Mouse (Mus musculus) layer of hippocampus, adult 8-10 months (tissue): ENCODE results near the gene Zbtb22. TPM values are rescaled to one million over a fixed set of nuclear protein-coding genes. Genes with fewer than 3 reads are reported as not detected.
"Not testable (repeated sequence)": the region's sequence is repeated elsewhere in the genome, so short reads cannot be mapped to it uniquely, and the experiment has no call there.

Source experiments
- DNase-seq, 2 experiments: peaks; one replicate each; pipeline ENCODE4 v3.0.0; 2022; ENCODE audit warnings: low spot score in 2 of 2
- total RNA-seq, 4 experiments: library from RNA; stranded (reverse); gene quantifications; 2 replicates each; pipeline ENCODE4 v1.2.4; 2022

Zbtb22 gene
- total RNA-seq, 4 experiments from 2014 or later, result 28.8 to 36.0 (median 32.5) TPM

DNA sequence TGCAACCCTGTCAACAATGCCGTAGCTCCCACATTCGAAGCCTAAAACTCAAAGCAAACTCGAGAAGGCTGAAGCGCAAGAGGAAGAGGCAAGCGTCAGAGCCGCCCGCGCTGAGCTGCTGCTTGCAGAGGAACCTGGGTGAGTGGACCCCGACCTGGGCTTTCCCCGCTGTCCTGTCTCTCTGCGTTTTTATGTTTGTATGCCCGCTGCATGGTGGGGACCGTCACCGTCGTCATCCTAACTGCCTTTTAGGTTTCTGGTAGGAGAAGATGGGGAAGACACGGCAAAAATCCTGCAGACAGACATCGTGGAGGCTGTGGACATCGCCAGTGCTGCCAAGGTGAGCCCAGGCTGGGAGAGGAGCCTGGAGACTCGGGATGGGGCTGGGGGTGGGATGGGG is 25.7 kb downstream of the Zbtb22 start:
- DNase-seq, result no peak

DNA sequence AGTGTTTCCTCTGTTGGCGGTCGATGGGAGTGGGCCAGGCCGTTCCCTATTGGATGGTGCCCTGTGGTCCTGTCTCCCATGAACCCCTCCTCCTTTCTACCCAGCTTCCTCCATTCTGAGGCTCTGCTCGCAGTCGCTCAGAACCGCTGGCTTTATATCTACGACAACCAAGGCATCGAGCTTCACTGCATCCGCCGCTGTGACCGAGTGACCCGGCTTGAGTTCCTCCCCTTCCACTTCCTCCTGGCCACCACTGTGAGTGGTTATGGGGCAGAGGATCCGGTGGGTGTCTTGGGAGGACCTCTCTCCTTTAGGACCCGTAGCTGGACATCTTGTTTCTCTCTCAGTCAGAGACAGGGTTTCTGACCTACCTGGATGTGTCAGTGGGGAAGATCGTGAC is 27.8 kb downstream of the Zbtb22 start:
- no peak for DNase-seq

DNA sequence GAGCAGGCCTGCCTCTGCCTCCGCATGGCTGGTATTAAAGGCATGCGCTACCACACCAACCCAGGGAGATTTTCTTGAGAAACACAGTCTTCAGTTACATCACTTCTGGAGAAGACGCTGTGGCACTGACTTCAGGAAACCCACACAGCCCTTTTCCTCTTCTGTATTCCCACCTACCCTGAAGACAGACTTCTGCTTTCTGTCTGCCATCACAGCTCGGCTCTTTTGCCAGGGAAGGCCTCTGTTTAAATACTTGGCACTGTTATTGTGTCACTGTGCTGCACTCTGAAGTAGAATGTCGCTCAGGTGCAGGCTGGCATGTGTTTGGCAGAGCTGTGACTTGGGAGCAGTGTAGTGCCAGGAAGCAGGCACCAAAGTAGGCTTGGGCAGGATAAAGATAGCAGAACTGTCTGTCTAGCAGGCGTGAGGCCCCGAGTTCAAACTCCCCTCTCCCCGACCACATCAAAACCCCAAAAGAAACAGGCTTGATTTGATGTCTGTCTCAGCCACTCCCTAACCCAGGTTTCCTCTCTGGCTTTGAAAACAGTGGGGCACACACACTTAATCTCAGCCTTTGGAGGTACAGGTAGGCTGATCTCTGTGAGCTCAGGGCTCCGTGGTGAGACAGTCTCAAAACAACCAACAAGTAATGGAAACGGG is 31.9 kb downstream of the Zbtb22 start:
- DNase-seq, result no peak

DNA sequence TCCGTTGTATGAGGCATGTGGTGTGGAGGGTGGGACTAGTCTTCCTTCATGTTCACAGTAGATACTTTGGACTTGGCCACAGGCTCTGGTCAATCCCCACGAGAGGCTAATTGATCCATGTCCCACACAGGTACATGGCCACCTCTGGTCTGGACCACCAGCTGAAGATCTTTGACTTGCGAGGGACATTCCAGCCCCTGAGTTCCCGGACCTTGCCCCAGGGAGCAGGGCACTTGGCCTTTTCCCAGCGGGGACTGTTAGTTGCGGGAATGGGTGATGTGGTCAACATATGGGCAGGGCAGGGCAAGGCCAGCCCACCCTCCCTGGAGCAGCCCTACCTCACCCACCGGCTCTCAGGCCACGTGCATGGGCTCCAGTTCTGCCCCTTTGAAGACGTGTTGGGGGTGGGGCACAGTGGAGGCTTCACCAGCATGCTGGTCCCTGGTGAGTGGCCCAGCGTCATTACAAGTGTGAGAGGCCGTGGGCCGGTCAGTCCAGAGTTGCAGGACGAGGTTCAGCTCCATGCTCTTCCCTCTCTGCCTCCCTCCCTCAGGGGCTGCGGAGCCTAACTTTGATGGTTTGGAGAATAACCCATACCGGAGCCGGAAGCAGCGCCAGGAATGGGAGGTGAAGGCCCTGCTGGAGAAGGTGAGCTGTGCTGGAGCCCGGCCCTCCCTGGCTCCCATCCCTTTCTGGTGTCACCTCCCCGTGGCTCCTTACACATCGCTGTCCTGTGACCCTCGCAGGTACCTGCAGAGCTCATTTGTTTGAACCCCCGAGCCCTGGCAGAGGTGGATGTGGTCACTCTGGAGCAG is 32.6 kb downstream of the Zbtb22 start:
- DNase-seq, result no peak

DNA sequence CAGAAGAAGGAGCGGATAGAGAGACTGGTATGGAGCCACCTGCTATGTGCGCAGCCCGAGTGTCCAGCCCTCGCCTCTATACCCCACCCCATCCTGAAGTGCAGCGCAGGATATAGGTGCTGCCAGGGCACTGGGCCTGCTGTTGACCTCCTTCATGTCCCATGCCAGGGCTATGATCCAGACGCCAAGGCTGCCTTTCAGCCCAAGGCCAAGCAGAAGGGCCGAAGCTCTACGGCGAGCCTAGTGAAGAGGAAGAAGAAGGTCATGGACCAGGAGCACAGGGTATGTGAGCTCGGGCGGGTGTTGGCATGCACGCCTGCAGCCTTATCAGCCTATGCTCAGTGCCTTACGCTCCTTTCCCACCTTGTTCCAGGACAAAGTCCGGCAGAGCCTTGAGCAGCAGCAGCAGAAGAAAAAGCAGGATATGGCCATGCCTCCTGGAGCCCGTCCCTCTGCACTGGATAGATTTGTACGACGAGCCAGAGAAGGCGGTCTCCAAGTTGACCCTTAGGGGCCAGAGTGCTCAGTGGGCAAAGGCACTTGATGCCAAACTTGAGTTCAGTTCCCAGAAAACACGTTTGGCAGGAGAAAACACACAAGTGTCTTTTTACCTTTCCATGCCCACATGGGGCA is 33.3 kb downstream of the Zbtb22 start:
- peak in 1 of 2 experiments; percentile 3 for DNase-seq

DNA sequence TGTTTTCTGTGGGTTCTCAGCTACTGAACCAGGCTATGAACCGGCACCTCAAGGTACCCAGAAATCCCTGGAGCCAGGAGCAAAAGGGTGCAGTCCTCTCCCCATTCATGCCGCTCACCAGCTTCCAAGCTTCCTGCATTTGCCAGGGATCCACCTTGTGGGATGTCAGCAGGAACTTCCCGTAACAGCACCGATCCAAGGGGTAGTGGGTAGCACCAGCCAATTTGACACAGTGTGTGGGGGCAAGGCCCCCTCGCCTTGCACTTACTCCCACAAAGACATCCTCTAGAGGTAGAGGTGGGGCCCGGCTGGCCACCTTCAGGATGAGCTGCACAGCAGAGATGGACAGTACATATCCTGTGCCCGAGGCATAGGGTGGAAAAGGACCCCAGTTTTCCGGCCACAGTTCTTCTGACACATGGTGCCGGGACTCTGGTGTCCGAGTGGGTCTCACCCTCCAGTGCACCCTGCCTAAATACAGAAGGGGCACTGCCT is 34.5 kb downstream of the Zbtb22 start:
- peak in 1 of 2 experiments; percentile 15 for DNase-seq

DNA sequence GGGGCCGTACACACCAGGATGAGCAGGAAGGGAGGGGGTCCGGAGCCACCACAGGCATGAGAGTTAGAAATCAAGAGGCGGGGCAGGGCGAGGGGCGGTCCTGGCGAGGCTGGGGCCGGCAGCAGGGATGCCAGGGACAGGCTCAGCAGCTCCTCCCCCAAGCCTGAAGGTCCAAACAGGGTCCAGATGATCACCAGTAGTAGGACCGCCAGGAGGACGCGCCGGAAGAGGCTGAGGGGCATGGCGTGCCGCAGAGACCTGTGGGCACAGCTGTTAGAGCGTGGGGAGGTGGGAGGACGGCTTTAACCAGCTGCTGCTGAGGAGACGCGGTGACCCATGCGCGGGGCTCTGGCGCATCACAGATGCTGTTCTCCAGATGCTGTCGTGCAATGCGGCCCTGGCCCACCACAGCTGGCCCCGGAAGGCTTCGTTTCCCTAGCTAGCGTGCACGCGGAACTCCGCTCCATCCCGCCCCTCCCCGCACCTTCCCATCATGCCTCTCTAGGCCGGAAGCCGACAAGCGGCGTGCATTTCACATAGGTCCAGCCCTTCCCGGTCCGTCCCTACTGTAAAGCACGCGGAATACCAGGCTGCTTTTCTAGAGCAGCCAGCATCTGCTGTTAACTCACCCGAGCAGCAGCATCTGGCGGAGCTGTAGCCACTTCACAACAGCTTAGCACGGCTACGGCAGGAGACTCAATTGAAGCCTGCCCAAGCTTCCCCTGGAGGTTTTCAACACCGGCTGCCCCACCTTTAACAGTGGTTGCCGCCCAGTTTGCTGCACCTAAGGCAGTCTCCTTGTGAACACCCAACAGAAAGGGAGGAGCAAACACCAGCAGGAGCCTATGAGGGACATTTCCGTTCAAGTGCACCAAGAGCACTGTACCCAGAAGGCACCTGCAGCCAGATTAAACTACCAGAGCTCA is 35.6 kb downstream of the Zbtb22 start, which contains the start of gene B3galt4:
TSS of gene B3galt4 (minus strand) at position 468 of the 926 bp plus-strand sequence.
- peak in 1 of 2 experiments; percentile 64 for DNase-seq

DNA sequence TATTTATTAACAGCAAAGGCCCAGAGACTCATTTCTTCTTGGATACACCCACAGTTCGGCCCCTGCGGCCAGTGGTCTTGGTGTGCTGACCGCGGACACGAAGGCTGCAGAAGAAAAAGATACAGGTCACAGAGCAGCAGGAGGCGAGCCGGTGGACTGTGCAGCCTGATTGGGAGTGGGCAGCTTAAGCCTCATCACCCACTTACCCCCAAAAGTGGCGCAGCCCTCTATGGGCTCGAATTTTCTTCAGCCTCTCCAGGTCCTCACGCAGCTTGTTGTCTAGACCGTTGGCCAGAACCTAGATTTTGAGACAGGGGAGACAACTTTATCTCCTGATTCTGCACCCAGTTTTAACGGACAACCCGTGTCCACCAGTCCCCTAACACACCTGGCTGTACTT is 36.3 kb downstream of the Zbtb22 start:
- not testable (repeated sequence) for DNase-seq

DNA sequence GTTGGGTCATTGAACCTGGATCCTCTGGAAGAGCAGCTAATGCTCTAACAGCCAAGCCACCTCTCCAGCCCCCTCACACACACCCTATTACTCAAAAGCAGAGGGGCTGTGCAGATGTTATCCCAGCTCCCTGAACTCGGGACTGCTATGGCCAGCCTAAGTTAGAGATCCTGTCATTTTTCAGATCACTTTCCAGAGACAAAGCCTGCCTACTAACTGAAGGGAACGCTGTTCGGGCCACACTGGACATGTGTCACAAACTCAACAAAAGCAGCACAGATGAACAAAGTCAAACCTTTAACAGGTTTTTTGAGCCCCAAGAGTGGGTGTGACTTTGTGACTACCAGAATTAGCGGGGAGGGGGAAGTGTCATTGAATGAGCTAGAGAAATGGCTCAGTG is 37.2 kb downstream of the Zbtb22 start:
- DNase-seq, result no peak

DNA sequence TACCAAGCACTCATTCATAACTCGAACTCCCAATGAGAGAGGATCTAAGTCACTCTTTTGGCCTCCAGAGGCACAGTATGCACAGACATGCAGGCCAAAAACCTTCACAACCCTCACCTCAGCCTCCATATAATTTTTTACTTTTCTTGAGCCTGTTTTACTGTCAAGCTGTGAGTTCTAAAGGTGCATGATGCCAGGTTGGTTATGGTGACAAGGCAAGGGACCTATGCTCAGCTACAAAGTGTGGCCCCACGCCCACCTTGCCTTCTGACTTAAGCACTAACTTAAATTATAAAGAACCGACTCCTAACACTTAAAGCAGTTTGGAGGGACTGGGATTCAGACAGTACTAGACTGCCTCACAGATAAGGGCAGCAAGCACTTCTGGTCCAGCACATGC is 37.6 kb downstream of the Zbtb22 start:
- no peak for DNase-seq

DNA sequence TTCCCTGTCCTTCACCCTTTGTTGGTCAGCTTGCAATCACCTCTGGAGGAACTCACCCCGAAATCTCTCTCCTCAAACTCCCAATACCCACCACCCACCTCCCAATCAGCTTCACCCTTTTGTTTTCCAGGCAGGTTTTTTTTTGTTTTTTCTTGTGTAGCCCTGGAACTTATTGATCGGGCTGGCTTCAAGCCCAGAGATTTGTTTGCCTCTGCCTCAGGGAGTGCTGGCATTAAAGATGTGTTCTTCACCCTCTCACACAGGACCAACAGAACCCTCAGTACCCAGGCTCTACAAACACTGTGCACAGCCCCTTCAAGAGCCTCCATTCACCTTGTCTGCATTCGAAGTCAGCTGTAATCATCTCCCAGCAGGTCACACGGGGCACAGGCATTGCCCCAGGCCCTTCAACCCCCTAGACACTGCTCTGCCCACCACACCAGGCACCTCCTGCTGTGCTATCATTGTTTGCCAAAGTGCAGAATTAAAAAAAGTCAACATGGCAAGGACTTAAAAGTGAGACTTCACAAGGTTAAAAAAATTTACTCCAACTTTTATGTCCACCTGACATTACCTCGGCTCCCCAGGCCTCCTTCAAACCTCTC is 38.4 kb downstream of the Zbtb22 start:
- DNase-seq, result no peak

DNA sequence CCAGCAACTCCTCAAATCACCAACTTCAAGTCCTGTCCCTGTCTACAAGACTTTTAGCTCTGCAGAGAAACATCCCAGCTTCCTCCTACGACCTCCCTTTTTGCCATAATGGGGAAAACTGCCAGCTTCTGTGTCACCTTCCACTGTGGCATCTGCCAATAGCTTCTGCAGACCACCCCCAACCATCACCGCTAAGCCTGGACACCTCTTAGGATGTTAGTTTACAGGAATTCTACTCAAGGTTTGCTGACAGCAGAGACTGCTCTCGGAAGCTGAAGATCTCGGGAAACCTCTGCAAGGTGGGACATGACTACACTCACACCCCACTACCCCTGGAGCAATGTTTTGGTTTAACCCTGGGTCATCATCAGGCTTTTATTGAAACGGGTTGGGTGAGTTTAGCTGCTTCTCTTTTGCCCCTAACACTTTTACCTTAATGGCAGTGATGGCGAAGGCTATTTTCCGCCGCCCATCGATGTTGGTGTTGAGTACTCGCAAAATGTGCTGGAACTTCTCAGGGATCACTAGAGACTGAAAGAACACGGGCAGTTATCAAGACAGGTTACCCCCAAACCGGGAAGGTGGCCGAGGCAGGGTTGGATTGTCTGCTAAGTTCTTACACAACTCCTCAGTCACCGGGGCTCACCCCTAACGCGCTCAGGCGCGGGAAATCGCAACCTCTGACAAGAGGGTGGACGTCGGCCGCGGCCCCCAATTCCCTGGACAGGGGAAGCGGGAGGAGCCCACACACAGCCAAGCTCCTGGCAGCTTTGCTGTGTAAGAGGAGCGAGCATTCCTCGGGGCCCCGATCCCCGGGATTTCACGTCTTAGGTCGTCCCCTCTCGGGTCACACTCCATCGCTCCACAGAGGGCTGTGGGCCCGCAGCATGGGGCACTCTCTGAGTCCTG is 39.2 kb downstream of the Zbtb22 start:
- DNase-seq, result peak in 1 of 2 experiments; percentile 8

DNA sequence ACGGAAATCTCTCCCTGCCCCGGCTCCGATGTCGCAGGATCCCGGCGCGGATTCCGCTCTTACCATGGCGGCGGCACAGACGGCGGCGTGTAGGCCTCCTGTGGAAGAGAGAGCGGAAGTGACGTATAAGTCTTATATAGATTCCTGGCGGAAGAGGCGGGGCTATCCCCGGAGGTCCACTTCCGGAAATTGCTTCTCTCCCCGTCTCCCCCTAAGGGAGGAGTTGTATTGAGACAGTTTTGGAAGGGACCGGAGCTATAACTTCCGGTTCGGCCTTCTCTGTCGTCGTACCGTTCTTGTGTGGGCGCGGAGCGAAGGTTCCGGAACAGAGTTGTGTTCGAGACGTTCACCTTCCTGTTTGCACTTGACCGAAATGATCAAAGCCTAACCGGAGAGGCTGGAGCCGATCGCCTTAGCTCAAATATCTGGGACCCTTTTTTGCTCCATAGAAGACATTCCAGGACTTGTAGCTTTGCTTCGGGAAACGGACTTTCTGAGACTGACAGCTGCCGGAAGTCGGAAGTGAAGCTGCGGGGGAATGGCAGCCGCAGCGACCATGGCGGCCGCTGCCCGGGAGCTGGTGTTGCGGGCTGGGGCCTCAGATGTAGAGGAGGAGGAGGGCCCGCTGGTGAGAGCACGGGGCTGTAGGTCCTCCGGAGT is 40.0 kb downstream of the Zbtb22 start, which contains the start of the genes Vps52 and Rps18:
TSS of gene Vps52 (plus strand) at position 258 of the 660 bp plus-strand sequence.
TSS of gene Rps18 (minus strand) at position 447 of the 660 bp plus-strand sequence.
- DNase-seq, result peak; percentile 97 to 98

DNA sequence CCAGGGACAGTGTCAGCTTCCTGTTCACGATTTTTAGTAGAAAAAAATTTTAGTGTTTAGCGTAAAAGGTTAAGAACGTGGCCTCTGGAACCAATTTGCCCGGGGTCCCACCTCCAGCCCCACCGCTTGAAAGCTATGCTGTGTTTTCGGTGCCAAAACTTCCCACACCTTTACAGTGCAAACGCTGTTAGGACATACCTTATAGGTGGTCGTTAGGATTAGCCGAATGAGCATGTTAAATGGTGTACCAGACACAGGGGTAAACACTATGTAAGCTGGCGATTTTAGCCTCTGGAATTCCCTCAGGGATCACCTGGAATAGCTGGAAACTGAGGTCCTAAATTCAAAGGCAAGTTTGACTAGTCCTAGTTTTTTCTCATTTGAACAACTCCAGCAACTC is 40.6 kb downstream of the Zbtb22 start:
- no peak for DNase-seq

DNA sequence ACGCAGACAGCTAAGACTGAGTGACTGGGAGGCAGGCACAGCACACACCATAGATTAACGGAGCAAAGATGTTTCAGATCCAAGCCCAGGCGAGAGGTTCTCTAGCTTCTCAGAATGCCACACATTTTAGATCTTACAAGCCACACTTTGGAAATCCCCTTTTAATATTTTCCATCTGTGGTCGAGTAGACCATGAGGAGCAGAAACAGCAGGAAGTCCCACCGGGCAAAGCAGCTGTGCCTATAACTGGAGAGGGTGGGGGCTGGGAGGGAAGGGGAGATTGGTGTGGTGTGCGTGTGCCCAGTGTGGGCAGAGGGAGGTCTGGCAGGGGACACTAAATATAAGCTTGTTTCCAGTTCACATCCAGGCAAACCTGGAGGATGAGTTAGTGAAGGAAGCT is 41.8 kb downstream of the Zbtb22 start:
- no peak for DNase-seq

DNA sequence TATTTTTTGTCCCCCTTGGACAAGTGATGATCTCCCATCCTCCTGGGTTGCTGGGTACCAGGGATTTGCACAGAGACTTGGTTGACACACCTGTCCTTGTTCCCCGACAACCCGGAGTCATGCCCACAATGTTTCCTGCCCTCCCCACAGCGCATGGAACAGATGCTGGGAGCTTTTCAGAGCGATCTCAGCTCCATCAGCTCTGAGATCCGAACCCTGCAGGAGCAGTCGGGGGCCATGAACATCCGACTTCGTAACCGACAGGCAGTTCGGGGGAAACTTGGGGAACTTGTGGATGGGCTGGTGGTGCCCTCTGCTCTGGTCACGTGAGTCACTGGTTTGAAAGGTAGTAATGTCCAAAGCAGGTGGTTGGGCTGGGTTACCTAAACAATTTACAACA is 42.7 kb downstream of the Zbtb22 start:
- DNase-seq, result no peak

DNA sequence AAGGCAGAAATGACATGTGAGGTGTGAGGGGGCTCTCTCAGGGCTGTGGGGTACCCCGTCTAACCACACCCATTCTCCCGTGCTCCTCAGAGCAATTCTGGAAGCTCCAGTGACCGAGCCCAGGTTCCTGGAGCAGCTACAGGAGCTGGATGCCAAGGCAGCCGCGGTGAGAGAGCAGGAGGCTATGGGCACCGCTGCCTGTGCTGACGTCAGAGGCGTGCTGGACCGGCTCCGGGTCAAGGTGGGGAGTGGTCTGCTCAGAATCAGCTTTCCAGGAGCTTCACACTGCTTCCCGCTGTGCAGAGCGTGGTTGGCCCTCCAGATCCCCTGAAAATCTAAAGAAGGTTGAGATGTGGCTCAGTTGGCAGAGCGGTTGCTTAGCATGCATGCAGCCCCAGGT is 43.4 kb downstream of the Zbtb22 start:
- peak in 1 of 2 experiments; percentile 6 for DNase-seq

DNA sequence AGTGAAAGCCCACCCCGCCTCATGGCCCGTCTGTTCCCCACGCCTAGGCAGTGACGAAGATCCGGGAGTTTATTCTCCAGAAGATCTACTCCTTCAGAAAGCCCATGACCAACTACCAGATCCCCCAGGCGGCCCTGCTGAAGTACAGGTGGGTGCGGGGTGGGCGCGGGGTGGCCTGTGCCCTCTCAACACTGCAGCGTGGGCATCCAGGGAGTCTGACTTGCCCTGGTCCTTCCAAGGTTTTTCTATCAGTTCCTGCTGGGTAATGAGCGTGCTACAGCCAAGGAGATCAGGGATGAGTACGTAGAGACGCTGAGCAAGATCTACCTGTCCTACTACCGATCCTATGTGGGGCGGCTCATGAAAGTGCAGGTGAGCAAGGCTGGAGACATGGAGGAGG is 44.2 kb downstream of the Zbtb22 start:
- no peak for DNase-seq

DNA sequence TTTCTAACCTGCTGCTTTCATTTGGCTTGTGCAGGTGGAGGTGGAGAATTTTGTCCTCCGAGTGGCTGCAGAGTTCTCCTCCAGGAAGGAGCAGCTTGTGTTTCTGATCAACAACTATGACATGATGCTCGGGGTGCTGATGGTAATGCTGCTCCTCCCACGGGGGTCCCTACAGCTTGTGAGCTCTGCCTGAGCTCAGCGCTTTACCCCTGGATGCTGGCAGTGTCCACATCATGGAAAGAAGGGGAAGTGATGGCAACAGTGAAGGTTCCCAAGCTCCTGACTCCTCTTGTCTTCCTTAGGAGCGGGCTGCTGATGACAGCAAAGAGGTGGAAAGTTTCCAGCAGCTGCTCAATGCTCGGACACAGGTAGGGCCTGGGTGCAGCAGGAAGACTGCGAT is 47.2 kb downstream of the Zbtb22 start:
- no peak for DNase-seq
